Mouse (Mus musculus): ENCODE data around the gene Plagl1. TPM values are rescaled to one million over a fixed set of nuclear protein-coding genes. Genes with fewer than 3 reads are reported as not detected.

The Plagl1 gene
- total RNA-seq, 1 experiment = 13.4 TPM

DNA sequence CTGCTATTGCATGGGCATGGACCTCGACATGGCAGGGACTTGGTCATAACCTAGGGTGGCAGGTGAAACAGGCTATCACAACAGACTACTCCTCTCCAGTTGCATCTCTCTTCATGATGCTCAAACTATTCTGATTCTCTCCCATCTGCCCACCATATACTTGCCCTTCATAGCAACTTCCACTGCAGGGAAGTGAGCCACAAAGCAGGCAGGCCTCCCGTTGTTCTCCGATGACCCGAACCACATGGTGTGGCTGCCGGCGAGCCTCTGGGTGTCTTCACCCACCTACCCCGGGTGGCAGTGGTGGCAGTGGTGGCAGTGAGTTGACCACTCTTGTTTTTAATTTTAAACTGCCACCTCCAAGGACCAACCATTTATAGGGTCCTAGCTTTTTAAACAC lies 75.4 kb downstream of the Plagl1 start:
- Histone ChIP-seq H3K9ac (ENCODE audit: insufficient read depth, low read depth, low read length, poor library complexity, severe bottlenecking) (no peak overlapping the region), H3K4me3 (ENCODE audit: insufficient read depth in 1 of 2, low read depth in 1 of 2, low read length in 2 of 2, poor library complexity in 1 of 2, severe bottlenecking in 1 of 2) (no peak overlapping the region), H3K27ac (ENCODE audit: insufficient read depth, low read depth, low read length, poor library complexity, severe bottlenecking) (no peak overlapping the region), H3K36me3 (ENCODE audit: control insufficient read depth, insufficient read depth, low read length, poor library complexity, severe bottlenecking) (no peaks in the 10 kb centered on the region), H3K9me3 (ENCODE audit: control insufficient read depth, insufficient read depth, low read depth, low read length) (no peaks in the 10 kb centered on the region), H3K4me1 (ENCODE audit: control insufficient read depth in 2 of 2, insufficient read depth in 2 of 2, low read length in 2 of 2, poor library complexity in 1 of 2) (no peaks in the 10 kb centered on the region)
- no peak for TF ChIP-seq MAFK (IDR thresholded peaks at IDR 0.05; ENCODE audit: insufficient read depth, low read depth, low read length)
- no peak for TF ChIP-seq HCFC1 (IDR thresholded peaks at IDR 0.05; ENCODE audit: borderline replicate concordance, insufficient read depth, low read length)
- TF ChIP-seq ZNF384 (IDR thresholded peaks at IDR 0.05; ENCODE audit: low read depth, low read length) = no peak
- TF ChIP-seq CHD2 (IDR thresholded peaks at IDR 0.05; ENCODE audit: low read depth, low read length) = no peak
- no peak for TF ChIP-seq ZC3H11A (IDR thresholded peaks at IDR 0.05; ENCODE audit: borderline replicate concordance, low read depth, low read length)
- DNase-seq (ENCODE audit: low read depth, low spot score) = no peak
- in situ Hi-C loops (cut with MboI; ENCODE audit: low sequenced_read_pairs in 2 of 2, unreplicated experiment in 2 of 2) = no loop called here

- Histone ChIP-seq H3K9me3 (ENCODE audit: control insufficient read depth, insufficient read depth, low read depth, low read length) (no peaks in the 10 kb centered on the region), H3K4me3 (ENCODE audit: insufficient read depth in 1 of 2, low read depth in 1 of 2, low read length in 2 of 2, poor library complexity in 1 of 2, severe bottlenecking in 1 of 2) (no peak overlapping the region), H3K36me3 (ENCODE audit: control insufficient read depth, insufficient read depth, low read length, poor library complexity, severe bottlenecking) (no peaks in the 10 kb centered on the region), H3K4me1 (ENCODE audit: control insufficient read depth in 2 of 2, insufficient read depth in 2 of 2, low read length in 2 of 2, poor library complexity in 1 of 2) (no peaks in the 10 kb centered on the region), H3K27ac (ENCODE audit: insufficient read depth, low read depth, low read length, poor library complexity, severe bottlenecking) (no peak overlapping the region), H3K9ac (ENCODE audit: insufficient read depth, low read depth, low read length, poor library complexity, severe bottlenecking) (no peak overlapping the region)
- in situ Hi-C loops (cut with MboI; ENCODE audit: low sequenced_read_pairs in 2 of 2, unreplicated experiment in 2 of 2) = no loop called here
- no peak for TF ChIP-seq HCFC1 (IDR thresholded peaks at IDR 0.05; ENCODE audit: borderline replicate concordance, insufficient read depth, low read length)
- TF ChIP-seq ZC3H11A (IDR thresholded peaks at IDR 0.05; ENCODE audit: borderline replicate concordance, low read depth, low read length) = no peak
- no peak for TF ChIP-seq MAFK (IDR thresholded peaks at IDR 0.05; ENCODE audit: insufficient read depth, low read depth, low read length)
- TF ChIP-seq CHD2 (IDR thresholded peaks at IDR 0.05; ENCODE audit: low read depth, low read length) = no peak
- DNase-seq (ENCODE audit: low read depth, low spot score) = no peak
These were observed 77.6 kb downstream of the Plagl1 start for GRCm38 (mm10) chr10:13137906-13138305.

DNA sequence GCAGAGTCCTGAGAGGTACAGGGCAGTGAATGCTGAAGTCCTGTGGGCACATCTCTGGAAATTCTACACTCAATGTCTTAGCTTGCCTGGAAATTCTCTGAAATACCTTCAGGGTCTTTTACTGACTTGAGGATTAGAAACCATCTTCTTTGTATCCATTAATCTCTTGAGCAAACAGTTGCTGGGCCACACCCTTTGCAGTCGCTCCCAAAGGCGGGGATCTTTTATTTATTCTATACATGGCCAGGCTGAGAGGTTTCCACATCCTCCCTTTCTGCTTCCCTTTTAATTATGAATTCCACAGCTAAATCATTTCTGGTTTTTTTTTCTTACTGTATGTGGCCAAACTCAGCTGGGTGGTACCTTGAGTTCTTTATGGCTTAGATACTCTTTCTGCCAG lies 80.1 kb downstream of the Plagl1 start:
- Histone ChIP-seq H3K9ac (ENCODE audit: insufficient read depth, low read depth, low read length, poor library complexity, severe bottlenecking) (no peak overlapping the region), H3K9me3 (ENCODE audit: control insufficient read depth, insufficient read depth, low read depth, low read length) (no peaks in the 10 kb centered on the region), H3K36me3 (ENCODE audit: control insufficient read depth, insufficient read depth, low read length, poor library complexity, severe bottlenecking) (no peaks in the 10 kb centered on the region), H3K4me1 (ENCODE audit: control insufficient read depth in 2 of 2, insufficient read depth in 2 of 2, low read length in 2 of 2, poor library complexity in 1 of 2) (no peaks in the 10 kb centered on the region), H3K27ac (ENCODE audit: insufficient read depth, low read depth, low read length, poor library complexity, severe bottlenecking) (no peak overlapping the region), H3K4me3 (ENCODE audit: insufficient read depth in 1 of 2, low read depth in 1 of 2, low read length in 2 of 2, poor library complexity in 1 of 2, severe bottlenecking in 1 of 2) (no peak overlapping the region)
- in situ Hi-C loops (cut with MboI; ENCODE audit: low sequenced_read_pairs in 2 of 2, unreplicated experiment in 2 of 2) = no loop called here
- DNase-seq (ENCODE audit: low read depth, low spot score) = no peak
- no peak for TF ChIP-seq MAFK (IDR thresholded peaks at IDR 0.05; ENCODE audit: insufficient read depth, low read depth, low read length)
- no peak for TF ChIP-seq CHD2 (IDR thresholded peaks at IDR 0.05; ENCODE audit: low read depth, low read length)
- TF ChIP-seq HCFC1 (IDR thresholded peaks at IDR 0.05; ENCODE audit: borderline replicate concordance, insufficient read depth, low read length) = no peak
- no peak for TF ChIP-seq ZNF384 (IDR thresholded peaks at IDR 0.05; ENCODE audit: low read depth, low read length)
- TF ChIP-seq ZC3H11A (IDR thresholded peaks at IDR 0.05; ENCODE audit: borderline replicate concordance, low read depth, low read length) = no peak

GRCm38 (mm10) chr10:13150435-13150834 lies 90.1 kb downstream of the Plagl1 start:
- in situ Hi-C loops (cut with MboI; ENCODE audit: low sequenced_read_pairs in 2 of 2, unreplicated experiment in 2 of 2) = no loop called here

GRCm38 (mm10) chr10:13151353-13151752 lies 91.0 kb downstream of the Plagl1 start:
- no peak for DNase-seq (ENCODE audit: low read depth, low spot score)
- in situ Hi-C loops (cut with MboI; ENCODE audit: low sequenced_read_pairs in 2 of 2, unreplicated experiment in 2 of 2) = no loop called here
- Histone ChIP-seq H3K36me3 (ENCODE audit: control insufficient read depth, insufficient read depth, low read length, poor library complexity, severe bottlenecking) (no peaks in the 10 kb centered on the region), H3K9ac (ENCODE audit: insufficient read depth, low read depth, low read length, poor library complexity, severe bottlenecking) (no peak overlapping the region), H3K27ac (ENCODE audit: insufficient read depth, low read depth, low read length, poor library complexity, severe bottlenecking) (no peak overlapping the region), H3K9me3 (ENCODE audit: control insufficient read depth, insufficient read depth, low read depth, low read length) (no peaks in the 10 kb centered on the region), H3K4me3 (ENCODE audit: insufficient read depth in 1 of 2, low read depth in 1 of 2, low read length in 2 of 2, poor library complexity in 1 of 2, severe bottlenecking in 1 of 2) (no peak overlapping the region), H3K4me1 (ENCODE audit: control insufficient read depth in 2 of 2, insufficient read depth in 2 of 2, low read length in 2 of 2, poor library complexity in 1 of 2) (no peaks in the 10 kb centered on the region)
- no peak for TF ChIP-seq ZC3H11A (IDR thresholded peaks at IDR 0.05; ENCODE audit: borderline replicate concordance, low read depth, low read length)
- no peak for TF ChIP-seq ZNF384 (IDR thresholded peaks at IDR 0.05; ENCODE audit: low read depth, low read length)
- no peak for TF ChIP-seq CHD2 (IDR thresholded peaks at IDR 0.05; ENCODE audit: low read depth, low read length)
- TF ChIP-seq MAFK (IDR thresholded peaks at IDR 0.05; ENCODE audit: insufficient read depth, low read depth, low read length) = no peak
- TF ChIP-seq HCFC1 (IDR thresholded peaks at IDR 0.05; ENCODE audit: borderline replicate concordance, insufficient read depth, low read length) = no peak

More at GRCm38 (mm10) chr10:13150435-13150834, 90.1 kb downstream of the Plagl1 start:
- Histone ChIP-seq H3K4me1 (ENCODE audit: control insufficient read depth in 2 of 2, insufficient read depth in 2 of 2, low read length in 2 of 2, poor library complexity in 1 of 2) (no peaks in the 10 kb centered on the region), H3K4me3 (ENCODE audit: insufficient read depth in 1 of 2, low read depth in 1 of 2, low read length in 2 of 2, poor library complexity in 1 of 2, severe bottlenecking in 1 of 2) (no peak overlapping the region), H3K9ac (ENCODE audit: insufficient read depth, low read depth, low read length, poor library complexity, severe bottlenecking) (no peak overlapping the region), H3K9me3 (ENCODE audit: control insufficient read depth, insufficient read depth, low read depth, low read length) (no peaks in the 10 kb centered on the region), H3K27ac (ENCODE audit: insufficient read depth, low read depth, low read length, poor library complexity, severe bottlenecking) (no peak overlapping the region), H3K36me3 (ENCODE audit: control insufficient read depth, insufficient read depth, low read length, poor library complexity, severe bottlenecking) (no peaks in the 10 kb centered on the region)
- no peak for TF ChIP-seq CHD2 (IDR thresholded peaks at IDR 0.05; ENCODE audit: low read depth, low read length)
- TF ChIP-seq ZC3H11A (IDR thresholded peaks at IDR 0.05; ENCODE audit: borderline replicate concordance, low read depth, low read length) = no peak
- TF ChIP-seq ZNF384 (IDR thresholded peaks at IDR 0.05; ENCODE audit: low read depth, low read length) = no peak
- no peak for TF ChIP-seq MAFK (IDR thresholded peaks at IDR 0.05; ENCODE audit: insufficient read depth, low read depth, low read length)
- no peak for TF ChIP-seq HCFC1 (IDR thresholded peaks at IDR 0.05; ENCODE audit: borderline replicate concordance, insufficient read depth, low read length)
- DNase-seq (ENCODE audit: low read depth, low spot score) = no peak

Measured in ES-E14 (cell line).